Mouse (Mus musculus): ENCODE measurements around the gene Cyb561d2. TPM values are rescaled to one million over a fixed set of nuclear protein-coding genes. Genes with fewer than 3 reads are reported as not detected.

The Cyb561d2 gene
- polyA plus RNA-seq, 1 experiment from 2014 or later: 13.1 TPM

- ATAC-seq (ENCODE audit: insufficient number of reproducible peaks, low FRiP score, low TSS enrichment, low read depth) (0 out of 2 replicates have a peak, but pooled peaks have one; percentile 8), DNase-seq (ENCODE audit: low spot score) (peak; percentile 37)
- Histone ChIP-seq H3K27me3 (ENCODE audit: control insufficient read depth, insufficient read depth, low read length) (peaks cover 3% of the 10 kb centered on the region; the same call in 1 of the 2 replicates), H3K36me3 (ENCODE audit: control insufficient read depth, insufficient read depth, low read length) (peaks cover 18% of the 10 kb centered on the region), H3K4me1 (ENCODE audit: control insufficient read depth, insufficient read depth, low read length) (peaks cover 20% of the 10 kb centered on the region), H3K9me3 (ENCODE audit: control insufficient read depth, low read length) (no peaks in the 10 kb centered on the region), H3K9ac (ENCODE audit: low read length) (peak overlapping the region; percentile 73), H3K4me2 (ENCODE audit: low read depth, severe bottlenecking) (peak overlapping the region; percentile 97), H3K27ac (replicated peaks; ENCODE audit: low read depth, low read length) (no peak overlapping the region), H3K4me3 (ENCODE audit: low read depth, low read length) (peak overlapping the region; percentile 74)
- under 1% methylated on average over 40 of the region's 40 CpGs for WGBS
Observed at GRCm38 (mm10) chr9:107534408-107535202, 7.4 kb downstream of the Cyb561d2 start.

- WGBS: under 1% methylated on average over 48 of the region's 48 CpGs
- Histone ChIP-seq H3K4me3 (ENCODE audit: low read depth, low read length) (peak within 1 kb of the TSS; percentile 74), H3K27ac (replicated peaks; ENCODE audit: low read depth, low read length) (no peak within 1 kb of the TSS), H3K4me2 (ENCODE audit: low read depth, severe bottlenecking) (peak within 1 kb of the TSS; percentile 97), H3K9ac (ENCODE audit: low read length) (peak within 1 kb of the TSS; percentile 73), H3K9me3 (ENCODE audit: control insufficient read depth, low read length) (no peaks in the 10 kb centered on the region), H3K4me1 (ENCODE audit: control insufficient read depth, insufficient read depth, low read length) (peaks cover 20% of the 10 kb centered on the region), H3K27me3 (ENCODE audit: control insufficient read depth, insufficient read depth, low read length) (peaks cover 3% of the 10 kb centered on the region; the same call in 1 of the 2 replicates), H3K36me3 (ENCODE audit: control insufficient read depth, insufficient read depth, low read length) (peaks cover 12% of the 10 kb centered on the region)
- ATAC-seq (ENCODE audit: insufficient number of reproducible peaks, low FRiP score, low TSS enrichment, low read depth) (peak; percentile 96), DNase-seq (ENCODE audit: low spot score) (peak; percentile 92)
Observed at GRCm38 (mm10) chr9:107533791-107534407, 8.1 kb downstream of the Cyb561d2 start, which contains the start of gene Tmem115. Gene Tmem115, plus strand, starts transcription at chr9:107533945.

- Histone ChIP-seq H3K9me3 (ENCODE audit: control insufficient read depth, low read length) (no peaks in the 10 kb centered on the region), H3K27ac (replicated peaks; ENCODE audit: low read depth, low read length) (no peak overlapping the region), H3K4me3 (ENCODE audit: low read depth, low read length) (peak overlapping the region; percentile 24), H3K27me3 (ENCODE audit: control insufficient read depth, insufficient read depth, low read length) (peaks cover 32% of the 10 kb centered on the region), H3K4me1 (ENCODE audit: control insufficient read depth, insufficient read depth, low read length) (peaks cover 13% of the 10 kb centered on the region), H3K36me3 (ENCODE audit: control insufficient read depth, insufficient read depth, low read length) (no peaks in the 10 kb centered on the region), H3K9ac (ENCODE audit: low read length) (no peak overlapping the region), H3K4me2 (ENCODE audit: low read depth, severe bottlenecking) (peak overlapping the region; percentile 53)
- peak; percentile 52; the same call in 1 of the 2 replicates for ATAC-seq (ENCODE audit: insufficient number of reproducible peaks, low FRiP score, low TSS enrichment, low read depth)
- peak; percentile 85 for DNase-seq (ENCODE audit: low spot score)
- WGBS: 6% methylated on average over 44 of the region's 44 CpGs
Observed at GRCm38 (mm10) chr9:107526198-107527026, 15.6 kb downstream of the Cyb561d2 start.

DNA sequence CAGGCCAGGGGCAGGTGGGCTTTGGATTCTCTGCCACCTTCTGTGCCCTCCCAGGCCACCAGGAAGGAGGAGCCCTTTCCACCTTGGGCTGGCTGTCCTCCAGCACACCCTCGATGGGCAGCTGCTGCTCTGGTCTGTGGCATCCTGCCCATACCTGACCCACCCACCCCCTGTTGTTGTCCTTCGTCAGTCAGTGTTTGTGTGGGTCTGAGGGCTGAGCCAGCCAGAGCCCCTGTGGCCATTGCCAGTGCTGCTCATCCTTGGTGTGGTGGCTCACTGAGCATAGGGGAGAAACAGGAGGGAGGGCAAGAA lies 19.6 kb downstream of the Cyb561d2 start:
- no peak overlapping the region for H3K4me3 ChIP-seq (ENCODE audit: low read depth, low read length)
- WGBS: 50% methylated on average over 2 of the region's 2 CpGs
- H3K27ac ChIP-seq (replicated peaks; ENCODE audit: low read depth, low read length): no peak overlapping the region
- H3K9ac ChIP-seq (ENCODE audit: low read length): peak overlapping the region; percentile 35; the same call in 1 of the 2 replicates
- H3K4me2 ChIP-seq (ENCODE audit: low read depth, severe bottlenecking): peak overlapping the region; percentile 13; the same call in 1 of the 2 replicates
- H3K27me3 ChIP-seq (ENCODE audit: control insufficient read depth, insufficient read depth, low read length): peaks cover 23% of the 10 kb centered on the region
- H3K36me3 ChIP-seq (ENCODE audit: control insufficient read depth, insufficient read depth, low read length): no peaks in the 10 kb centered on the region
- ATAC-seq (ENCODE audit: insufficient number of reproducible peaks, low FRiP score, low TSS enrichment, low read depth) (no peak), DNase-seq (ENCODE audit: low spot score) (no peak)
- peaks cover 15% of the 10 kb centered on the region for H3K4me1 ChIP-seq (ENCODE audit: control insufficient read depth, insufficient read depth, low read length)
- no peaks in the 10 kb centered on the region for H3K9me3 ChIP-seq (ENCODE audit: control insufficient read depth, low read length)

DNA sequence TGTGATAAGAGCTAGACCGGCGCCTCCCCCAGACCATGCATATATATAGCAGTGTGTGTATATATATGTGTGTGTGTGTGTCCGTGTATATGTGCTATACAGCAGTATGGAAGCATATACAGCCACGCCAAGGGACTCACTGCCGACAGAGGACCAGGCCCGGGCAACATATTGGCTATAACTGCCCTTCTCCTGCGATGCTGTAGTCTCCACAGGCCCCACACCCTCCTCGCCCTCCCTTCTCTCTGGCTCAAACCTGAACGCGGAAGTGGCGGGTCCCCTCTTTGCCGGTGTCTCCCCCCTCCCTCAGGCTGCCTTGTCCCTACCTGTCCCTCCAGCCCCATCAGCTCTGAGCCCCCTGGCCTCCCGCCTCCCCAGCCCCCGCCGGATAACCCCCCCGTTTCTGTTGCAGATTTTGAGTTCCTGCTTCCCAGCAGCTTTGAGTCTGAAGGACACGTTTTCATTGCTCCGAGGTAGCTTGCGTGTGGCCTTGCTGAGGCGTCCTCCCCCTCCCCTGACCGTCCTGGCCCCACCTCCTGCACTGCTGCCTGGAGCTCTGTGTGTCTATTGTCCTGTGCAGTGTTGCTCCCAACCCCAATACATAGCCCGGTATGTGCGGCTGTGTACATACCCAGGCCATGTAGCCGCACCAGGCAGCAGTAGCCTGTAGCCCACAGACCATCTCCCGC lies 20.1 kb downstream of the Cyb561d2 start:
- no peak overlapping the region for H3K4me3 ChIP-seq (ENCODE audit: low read depth, low read length)
- no peaks in the 10 kb centered on the region for H3K9me3 ChIP-seq (ENCODE audit: control insufficient read depth, low read length)
- H3K4me1 ChIP-seq (ENCODE audit: control insufficient read depth, insufficient read depth, low read length): peaks cover 12% of the 10 kb centered on the region; the same call in 1 of the 2 replicates
- peaks cover 18% of the 10 kb centered on the region for H3K27me3 ChIP-seq (ENCODE audit: control insufficient read depth, insufficient read depth, low read length)
- ATAC-seq (ENCODE audit: insufficient number of reproducible peaks, low FRiP score, low TSS enrichment, low read depth) (no peak), DNase-seq (ENCODE audit: low spot score) (no peak)
- 27% methylated on average over 25 of the region's 25 CpGs for WGBS
- no peaks in the 10 kb centered on the region for H3K36me3 ChIP-seq (ENCODE audit: control insufficient read depth, insufficient read depth, low read length)
- H3K4me2 ChIP-seq (ENCODE audit: low read depth, severe bottlenecking): peak overlapping the region; percentile 13; the same call in 1 of the 2 replicates
- H3K9ac ChIP-seq (ENCODE audit: low read length): peak overlapping the region; percentile 35; the same call in 1 of the 2 replicates
- no peak overlapping the region for H3K27ac ChIP-seq (replicated peaks; ENCODE audit: low read depth, low read length)

GRCm38 (mm10) chr9:107521190-107521589 lies 20.8 kb downstream of the Cyb561d2 start:
- Histone ChIP-seq H3K4me1 (ENCODE audit: control insufficient read depth, insufficient read depth, low read length) (peaks cover 8% of the 10 kb centered on the region; the same call in 1 of the 2 replicates), H3K4me3 (ENCODE audit: low read depth, low read length) (no peak overlapping the region), H3K9me3 (ENCODE audit: control insufficient read depth, low read length) (no peaks in the 10 kb centered on the region), H3K4me2 (ENCODE audit: low read depth, severe bottlenecking) (no peak overlapping the region), H3K27ac (replicated peaks; ENCODE audit: low read depth, low read length) (no peak overlapping the region), H3K36me3 (ENCODE audit: control insufficient read depth, insufficient read depth, low read length) (no peaks in the 10 kb centered on the region), H3K9ac (ENCODE audit: low read length) (no peak overlapping the region), H3K27me3 (ENCODE audit: control insufficient read depth, insufficient read depth, low read length) (peaks cover 11% of the 10 kb centered on the region)
- no peak for ATAC-seq (ENCODE audit: insufficient number of reproducible peaks, low FRiP score, low TSS enrichment, low read depth)
- no peak for DNase-seq (ENCODE audit: low spot score)
- WGBS: 62% methylated on average over 5 of the region's 5 CpGs

GRCm38 (mm10) chr9:107520331-107520730 lies 21.7 kb downstream of the Cyb561d2 start:
- H3K27me3 ChIP-seq (ENCODE audit: control insufficient read depth, insufficient read depth, low read length): peaks cover 4% of the 10 kb centered on the region
- no peak overlapping the region for H3K27ac ChIP-seq (replicated peaks; ENCODE audit: low read depth, low read length)
- H3K36me3 ChIP-seq (ENCODE audit: control insufficient read depth, insufficient read depth, low read length): no peaks in the 10 kb centered on the region
- H3K9ac ChIP-seq (ENCODE audit: low read length): no peak overlapping the region
- H3K9me3 ChIP-seq (ENCODE audit: control insufficient read depth, low read length): no peaks in the 10 kb centered on the region
- no peak overlapping the region for H3K4me2 ChIP-seq (ENCODE audit: low read depth, severe bottlenecking)
- no peak overlapping the region for H3K4me3 ChIP-seq (ENCODE audit: low read depth, low read length)
- H3K4me1 ChIP-seq (ENCODE audit: control insufficient read depth, insufficient read depth, low read length): peaks cover 8% of the 10 kb centered on the region; the same call in 1 of the 2 replicates
- DNase-seq (ENCODE audit: low spot score) (no peak), ATAC-seq (ENCODE audit: insufficient number of reproducible peaks, low FRiP score, low TSS enrichment, low read depth) (no peak)
- WGBS: 74% methylated on average over 6 of the region's 6 CpGs
